Mouse (Mus musculus) urinary bladder, adult 2 months (tissue): Measurements from ENCODE around the gene Spata7. TPM values are rescaled to one million over a fixed set of nuclear protein-coding genes. Genes with fewer than 3 reads are reported as not detected.
A peak's percentile ranks its signal among the peaks of the same experiment; 100 is the strongest.
"Not testable (repeated sequence)": the region's sequence is repeated elsewhere in the genome, so short reads cannot be mapped to it uniquely, and the experiment has no call there.

Experiments
- DNase-seq: peaks from one replicate; pipeline ENCODE4 v3.0.0; 2022; ENCODE audit warnings: low spot score
- polyA plus RNA-seq: library from polyadenylated mRNA; depleted of rRNA; stranded (reverse); fragments of >200 nt; gene quantifications from 2 replicates; pipeline ENCODE4 v1.2.3, GENCODE M21; 2012; rRNA removed

The Spata7 gene
- 6.0 and 7.9 TPM in 2 replicates for polyA plus RNA-seq

GRCm38 (mm10) chr12:98627392-98628259 is at the start of gene Spata7:
Gene Spata7 (plus strand): TSS chr12:98628157.
- DNase-seq, result peak; percentile 50

DNA sequence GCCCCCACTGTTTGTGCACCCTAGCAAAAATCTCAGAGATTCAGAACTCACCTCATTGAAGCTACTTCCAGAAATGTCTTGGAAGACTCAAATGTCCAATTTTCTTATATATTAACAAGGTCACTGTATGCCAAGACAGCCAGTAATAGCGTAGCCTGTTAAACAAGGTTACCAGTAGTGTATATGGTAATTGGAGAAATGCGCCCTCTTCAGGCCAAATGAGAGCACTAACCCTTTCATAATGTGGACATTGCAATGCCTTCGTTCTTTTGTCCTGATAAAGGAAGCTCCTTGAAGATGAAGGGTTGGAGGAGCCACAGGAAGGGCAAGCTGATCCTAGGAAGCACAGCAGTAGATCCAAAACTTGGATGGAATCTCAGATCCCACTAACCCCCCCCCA is 42.7 kb upstream of the Spata7 start:
- no peak for DNase-seq

DNA sequence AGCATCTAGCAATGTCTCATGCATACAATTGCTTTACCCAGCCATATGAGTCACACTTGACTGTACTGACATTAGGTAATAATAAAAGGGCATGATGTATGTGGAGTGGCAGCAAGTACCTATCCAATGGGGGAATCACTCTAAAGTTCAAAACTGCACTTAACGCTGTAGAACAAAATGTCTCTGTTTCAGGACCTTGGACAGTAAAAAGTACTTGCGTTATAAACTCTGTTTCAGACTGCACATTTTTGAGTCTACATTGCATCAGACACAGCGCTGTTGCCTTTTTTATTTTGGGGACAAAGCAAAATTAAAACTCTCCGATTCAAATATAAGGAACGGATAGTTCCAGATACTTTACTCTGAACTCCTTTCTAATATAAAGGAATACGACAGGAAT is 39.4 kb upstream of the Spata7 start:
- DNase-seq, result no peak

DNA sequence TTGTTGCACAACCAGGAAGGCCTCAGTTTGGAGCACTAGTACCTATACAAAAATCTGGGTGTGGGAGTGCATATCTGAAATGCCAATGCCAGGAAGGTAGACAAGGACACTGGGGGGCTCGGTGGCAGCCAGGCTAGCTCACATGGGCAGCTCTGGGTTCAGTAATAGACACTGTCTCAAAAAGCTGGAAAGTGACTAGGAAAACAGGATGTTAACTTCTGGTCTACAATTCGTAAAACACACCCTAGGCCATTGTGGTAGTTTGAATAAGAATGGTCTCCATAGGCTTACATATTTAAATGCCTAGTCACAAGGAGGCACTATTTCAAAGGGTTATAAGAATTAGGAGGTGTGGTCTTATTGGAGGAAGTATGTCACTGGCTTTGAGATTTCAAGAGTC is 36.9 kb upstream of the Spata7 start:
- DNase-seq, result no peak

- DNase-seq, result no peak
Observed at GRCm38 (mm10) chr12:98600861-98601260, 27.1 kb upstream of the Spata7 start.

GRCm38 (mm10) chr12:98602114-98602513 is 25.8 kb upstream of the Spata7 start:
- no peak for DNase-seq

- DNase-seq, result no peak
Observed at GRCm38 (mm10) chr12:98605264-98605663, 22.7 kb upstream of the Spata7 start.

GRCm38 (mm10) chr12:98606595-98607290 is 21.2 kb upstream of the Spata7 start:
- no peak for DNase-seq

- DNase-seq, result no peak
Observed at GRCm38 (mm10) chr12:98610341-98610740, 17.6 kb upstream of the Spata7 start.

- DNase-seq, result no peak
Observed at GRCm38 (mm10) chr12:98614910-98615508, 12.9 kb upstream of the Spata7 start.

- DNase-seq, result no peak
Observed at GRCm38 (mm10) chr12:98615746-98616145, 12.2 kb upstream of the Spata7 start.

GRCm38 (mm10) chr12:98619496-98619895 is 8.5 kb upstream of the Spata7 start:
- no peak for DNase-seq

DNA sequence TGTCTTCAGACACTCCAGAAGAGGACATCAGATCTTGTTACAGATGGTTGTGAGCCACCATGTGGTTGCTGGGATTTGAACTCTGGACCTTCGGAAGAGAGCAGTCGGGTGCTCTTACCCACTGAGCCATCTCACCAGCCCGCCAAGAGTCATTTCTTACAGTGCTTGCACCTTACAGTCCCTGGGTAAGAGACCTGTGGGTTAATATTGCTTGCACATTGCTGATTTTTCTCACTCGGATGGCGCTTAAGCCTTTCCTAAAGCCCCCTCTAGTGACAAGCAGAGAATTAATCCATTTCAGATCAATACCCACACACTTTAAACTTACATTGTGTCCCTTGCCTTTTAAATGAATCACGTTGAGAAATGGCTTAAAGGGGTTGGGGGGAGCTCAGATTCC is 7.0 kb upstream of the Spata7 start:
- DNase-seq, result not testable (repeated sequence)

- DNase-seq, result not testable (repeated sequence)
Observed at GRCm38 (mm10) chr12:98623266-98623665, 4.7 kb upstream of the Spata7 start.

DNA sequence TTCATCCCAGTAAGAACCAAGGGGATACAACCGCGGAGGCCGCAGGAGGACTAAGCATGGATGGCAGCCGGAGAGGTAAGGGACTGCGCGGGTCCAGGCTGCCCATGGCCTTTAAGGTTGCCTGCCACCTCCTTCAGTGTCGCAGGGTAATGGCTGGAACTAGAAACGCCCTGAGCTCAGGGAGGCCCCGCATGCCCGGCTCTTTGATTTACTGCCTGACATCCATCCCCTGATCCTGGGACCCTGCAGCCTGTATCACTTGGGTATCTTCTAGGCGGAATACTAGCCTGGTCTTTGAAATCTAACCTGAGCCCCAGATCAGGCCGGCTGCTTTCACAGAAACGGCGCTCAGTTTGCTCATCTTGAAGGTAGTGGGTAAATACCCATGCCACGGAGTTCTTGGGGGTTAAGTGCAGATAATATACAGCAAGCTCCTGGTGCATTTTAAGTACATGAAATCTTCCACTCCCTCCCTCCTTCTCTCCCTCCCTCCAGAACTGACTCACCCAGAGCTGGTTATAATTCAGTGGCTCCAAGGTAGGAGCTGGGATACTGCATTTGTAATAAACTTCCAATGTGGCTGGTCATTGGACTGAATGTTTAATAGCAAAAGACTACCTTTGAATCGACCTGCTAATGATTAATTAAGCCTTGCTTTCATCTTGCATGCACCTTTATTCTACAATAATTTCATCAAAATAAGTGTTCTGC is 458 bp downstream of the Spata7 start:
- no peak for DNase-seq

GRCm38 (mm10) chr12:98644852-98645251 is 16.9 kb downstream of the Spata7 start:
- DNase-seq, result no peak

DNA sequence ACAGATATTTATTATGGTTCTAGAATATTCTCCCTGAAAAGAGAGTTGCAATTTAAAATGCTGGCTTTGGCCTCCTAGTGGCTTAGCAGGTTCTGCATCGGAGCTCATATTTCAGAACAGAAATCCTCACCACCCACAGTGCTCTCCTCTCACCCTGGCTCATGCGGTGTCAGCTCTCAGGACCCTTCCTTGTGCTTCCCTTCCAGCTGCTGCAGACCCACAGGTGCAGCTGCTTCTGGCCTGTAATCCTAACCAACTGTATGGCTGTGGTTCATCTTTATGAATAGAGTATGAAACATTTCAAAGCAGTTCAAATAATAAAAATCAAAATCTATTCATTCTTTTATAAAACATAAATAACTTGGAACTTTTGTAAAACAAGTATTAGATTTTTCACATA is 28.9 kb downstream of the Spata7 start:
- no peak for DNase-seq

DNA sequence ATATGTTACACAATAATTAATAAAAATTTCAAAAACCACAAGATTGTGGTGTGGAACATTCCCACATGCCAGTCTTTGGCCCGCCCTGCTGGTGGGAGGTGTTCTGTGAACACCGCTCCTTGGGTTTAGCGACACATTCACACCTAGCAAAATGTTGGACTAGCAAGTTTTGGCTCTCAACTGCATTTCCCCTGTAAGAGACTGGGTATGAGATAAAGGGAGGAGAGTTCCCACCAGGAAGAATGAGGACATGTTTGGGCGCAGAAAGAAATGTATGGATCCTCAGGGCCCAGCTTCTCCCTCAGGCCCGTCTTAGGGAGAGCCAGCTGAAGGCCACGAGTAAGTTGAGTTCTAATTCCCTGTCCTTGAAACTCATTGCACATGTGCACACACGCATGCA is 34.7 kb downstream of the Spata7 start:
- DNase-seq, result no peak

DNA sequence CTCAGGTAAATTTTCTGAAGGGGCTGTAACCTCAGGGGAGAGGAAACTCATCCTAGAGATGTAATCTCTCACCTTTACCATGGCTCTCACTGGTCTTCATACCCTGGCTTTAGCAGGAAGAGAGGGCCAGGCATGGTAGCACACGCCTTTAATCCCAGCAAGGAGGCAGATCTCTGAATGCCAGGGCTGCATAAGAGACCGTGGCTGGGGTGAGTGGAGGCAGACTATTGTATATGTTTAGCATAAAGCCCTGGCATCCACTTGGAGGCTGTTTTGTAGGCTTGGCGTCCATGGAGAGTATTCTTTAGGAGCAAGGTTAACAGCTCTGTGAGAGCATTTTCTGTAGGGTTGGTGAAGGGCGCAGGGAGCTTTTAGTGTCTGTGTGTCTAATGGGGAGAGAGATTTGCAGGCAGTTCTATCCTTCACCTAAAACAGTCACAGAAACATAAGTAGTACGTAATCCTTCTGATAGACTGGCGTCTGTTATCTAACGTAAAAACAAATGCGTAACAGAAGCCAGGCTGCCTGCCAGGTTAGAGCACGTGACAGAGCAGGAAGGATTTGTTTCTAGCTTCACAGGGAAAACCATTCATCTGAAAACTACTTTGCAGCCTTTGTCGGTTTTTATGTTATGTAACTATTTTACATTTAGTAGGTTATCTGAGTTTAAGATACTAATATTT is 40.3 kb downstream of the Spata7 start:
- DNase-seq, result no peak

DNA sequence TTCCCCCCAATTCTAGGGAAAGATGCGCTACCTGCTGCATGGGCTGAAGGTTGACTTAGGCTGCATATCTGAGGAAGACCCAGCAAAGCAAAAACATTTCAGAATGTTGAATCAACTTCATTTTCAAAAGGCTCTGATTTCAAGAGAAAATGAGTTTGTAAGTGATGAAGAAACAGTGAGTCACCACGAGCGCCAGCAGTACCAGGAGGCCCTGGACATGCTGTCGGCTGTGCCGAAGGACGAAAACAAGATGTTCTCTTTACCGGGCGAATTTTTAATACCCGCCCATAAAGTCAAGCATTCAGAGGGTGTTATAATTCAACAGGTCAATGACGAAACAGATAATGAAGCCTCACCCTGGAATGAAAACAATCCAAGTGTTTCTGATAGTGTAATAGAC is 41.1 kb downstream of the Spata7 start:
- no peak for DNase-seq

DNA sequence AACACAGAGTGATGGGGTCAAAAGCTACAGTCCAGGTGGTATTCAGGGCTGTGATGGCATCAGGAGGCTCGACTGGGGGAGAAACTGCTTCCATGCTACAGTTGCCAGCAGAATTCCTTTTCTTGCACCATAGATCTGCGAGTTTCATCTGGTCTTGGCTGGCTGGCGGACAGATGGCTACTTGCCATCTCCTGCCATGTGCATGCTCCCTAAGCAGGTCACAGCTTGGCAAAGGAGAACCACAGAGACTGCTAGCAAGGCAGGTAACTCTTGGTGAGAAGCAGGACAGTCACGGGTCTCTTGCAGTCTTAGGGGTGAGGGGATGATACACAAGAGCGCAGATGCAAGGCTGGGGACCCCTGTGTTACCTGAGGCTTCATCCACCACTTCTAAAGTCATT is 41.9 kb downstream of the Spata7 start:
- DNase-seq, result no peak
